Mouse (Mus musculus): ENCODE results near the gene Kctd19.

Gene Kctd19

DNA sequence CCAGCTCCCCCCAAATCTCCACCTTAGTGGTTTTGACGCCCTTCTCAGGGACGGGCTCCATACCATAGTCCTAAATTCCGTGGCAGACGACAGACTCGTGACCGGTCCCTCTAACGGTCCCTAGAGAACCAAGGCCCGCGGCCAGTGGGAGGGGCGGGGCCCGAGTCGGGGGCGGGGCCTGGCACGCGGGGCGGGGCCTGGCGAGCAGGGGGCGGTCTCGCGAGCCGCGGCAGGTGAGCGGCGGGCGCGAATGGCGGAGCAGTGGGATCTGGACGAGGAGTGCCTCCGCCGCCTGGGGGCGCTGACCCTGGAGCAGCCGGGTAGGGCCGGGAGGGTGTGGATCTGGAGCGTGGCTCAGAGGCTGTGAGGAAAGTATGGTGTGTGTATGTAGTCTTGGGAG lies at the start of gene Kctd19, which contains the start of gene Lrrc36:
TSS of gene Kctd19 (minus strand) at position 112 of the 400 bp plus-strand sequence.
TSS of gene Lrrc36 (plus strand) at position 181 of the 400 bp plus-strand sequence.
- DNase-seq (ENCODE audit: extremely low read depth, low read depth, low spot score), result no peak

DNA sequence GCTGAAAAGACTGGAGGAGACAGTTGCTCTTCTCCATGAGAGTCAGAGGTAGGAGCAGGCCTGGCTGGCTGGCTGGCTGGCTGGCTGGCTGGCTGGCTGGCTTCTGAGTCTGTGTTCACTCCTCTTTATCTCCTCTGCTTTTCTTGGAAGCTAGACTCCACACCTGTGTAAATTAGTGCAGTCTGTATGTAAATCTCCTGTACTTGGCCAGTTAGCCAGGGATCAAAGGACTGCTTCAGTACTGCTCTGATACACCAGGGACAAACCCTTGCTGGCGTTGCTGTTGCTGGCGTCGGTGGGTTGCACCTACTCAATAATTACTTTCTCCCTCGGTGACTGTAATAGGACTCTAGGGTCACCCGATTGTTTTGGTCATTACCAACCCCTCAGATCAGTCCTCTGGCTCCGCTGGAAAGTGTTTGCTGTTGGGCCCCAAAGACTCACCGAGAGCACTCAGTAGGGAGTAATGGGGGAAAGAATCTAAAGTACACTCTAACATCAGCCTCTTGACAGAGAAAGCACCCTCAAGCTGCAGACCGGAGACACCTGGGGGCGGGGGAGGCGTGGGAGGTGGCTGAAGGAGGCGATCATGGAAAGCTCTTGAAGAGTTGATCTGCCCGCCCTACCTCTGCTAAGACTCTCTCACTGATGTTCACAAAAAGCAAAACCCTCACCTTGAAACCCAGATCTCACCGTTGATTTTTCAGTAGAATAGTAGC lies 47.9 kb upstream of the Kctd19 start:
- DNase-seq (ENCODE audit: extremely low read depth, low read depth, low spot score), result no peak

DNA sequence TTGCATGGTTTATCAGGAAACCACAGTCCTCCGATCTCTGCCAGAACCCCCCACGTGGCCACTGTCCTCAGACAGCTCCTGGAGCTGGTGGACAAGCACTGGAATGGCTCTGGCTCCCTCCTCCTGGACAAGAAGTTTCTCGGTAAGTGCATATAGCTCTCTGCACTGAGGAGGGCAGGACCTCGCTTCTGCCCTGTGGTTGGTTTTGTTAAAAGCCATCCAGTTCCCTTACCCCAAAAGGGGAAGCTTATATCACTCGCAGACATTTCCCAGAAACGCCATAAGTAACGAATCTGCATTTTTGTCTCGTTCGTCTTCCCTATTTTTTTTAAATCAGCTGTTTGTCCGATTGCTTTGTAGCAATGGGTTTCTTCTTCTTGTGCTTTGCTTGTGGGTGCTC lies 41.9 kb upstream of the Kctd19 start:
- DNase-seq (ENCODE audit: extremely low read depth, low read depth, low spot score), result no peak

DNA sequence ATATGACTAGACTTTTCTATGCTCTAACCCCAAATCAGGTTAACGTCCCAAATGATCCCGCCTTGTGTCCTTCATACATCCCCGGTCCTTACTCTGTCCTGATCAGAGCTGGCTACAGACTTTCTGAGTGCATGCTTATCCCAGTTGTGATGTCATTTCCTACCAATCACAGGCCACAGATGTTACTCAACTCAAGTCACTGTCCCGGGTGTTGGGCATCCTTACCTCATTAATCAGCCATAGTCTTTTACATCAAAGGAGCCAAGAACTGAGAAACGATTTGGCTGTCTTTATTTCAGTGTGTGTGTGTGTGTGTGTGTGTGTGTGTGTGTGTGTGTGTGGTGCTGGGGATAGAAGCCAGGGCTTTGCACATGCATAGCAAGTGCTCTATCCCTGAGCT lies 40.8 kb upstream of the Kctd19 start:
- no peak for DNase-seq (ENCODE audit: extremely low read depth, low read depth, low spot score)

GRCm38 (mm10) chr8:105453296-105453695 lies 40.0 kb upstream of the Kctd19 start:
- no peak for DNase-seq (ENCODE audit: extremely low read depth, low read depth, low spot score)

DNA sequence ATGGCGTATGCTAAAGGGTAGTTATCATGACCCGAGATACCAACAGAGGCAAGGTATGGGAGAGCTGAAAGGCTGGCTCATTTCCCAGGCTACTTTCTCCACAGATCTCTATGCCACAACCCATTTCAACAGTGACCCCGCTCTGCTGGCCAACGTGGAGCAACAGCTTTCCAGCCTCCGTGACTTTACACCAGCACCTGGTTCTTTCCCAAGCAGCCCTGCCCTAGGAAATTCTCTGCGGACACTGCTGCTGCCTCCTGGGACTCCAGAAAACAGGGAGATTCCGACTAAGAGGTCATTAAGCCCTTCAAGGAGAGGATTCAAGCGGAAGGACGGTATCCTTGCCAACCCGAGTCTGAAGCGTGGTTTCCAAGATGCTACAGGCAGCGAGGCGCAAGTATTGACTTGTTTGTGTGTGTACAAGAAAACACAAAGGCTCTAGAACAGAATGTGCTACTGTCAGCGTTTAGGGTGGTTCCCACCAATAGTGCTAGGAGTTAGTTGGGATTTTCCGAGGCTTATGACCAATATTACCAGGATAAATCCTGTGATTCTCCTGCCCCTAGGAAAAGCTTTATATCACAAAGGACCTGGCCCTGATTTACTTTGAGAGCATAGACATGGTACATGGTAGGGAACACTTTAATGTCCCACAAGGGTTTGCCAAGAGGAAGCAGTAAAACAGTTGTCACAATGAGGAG lies 38.8 kb upstream of the Kctd19 start:
- DNase-seq (ENCODE audit: extremely low read depth, low read depth, low spot score), result peak; percentile 97

GRCm38 (mm10) chr8:105450977-105451376 lies 37.7 kb upstream of the Kctd19 start:
- no peak for DNase-seq (ENCODE audit: extremely low read depth, low read depth, low spot score)

- DNase-seq (ENCODE audit: extremely low read depth, low read depth, low spot score), result no peak
Observed at GRCm38 (mm10) chr8:105448596-105448995, 35.3 kb upstream of the Kctd19 start.

DNA sequence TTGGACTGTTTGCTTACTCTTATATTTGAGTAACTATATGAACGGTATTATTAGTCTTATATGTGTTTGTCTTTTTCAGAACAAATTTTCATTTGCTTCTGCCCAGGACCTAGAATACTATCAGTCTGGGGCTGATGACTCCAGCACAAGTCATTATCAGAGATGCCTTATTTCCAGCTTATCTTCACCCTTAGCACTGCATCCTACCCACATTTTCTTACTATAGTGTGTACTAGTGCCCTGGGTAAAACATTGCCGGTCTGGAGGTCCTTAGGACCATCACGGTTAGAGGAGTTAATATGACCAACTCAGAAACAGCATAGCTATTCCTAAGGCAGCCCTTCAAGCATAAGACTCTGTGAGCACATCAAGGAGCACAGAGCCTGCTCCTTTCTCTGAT lies 34.9 kb upstream of the Kctd19 start:
- no peak for DNase-seq (ENCODE audit: extremely low read depth, low read depth, low spot score)

DNA sequence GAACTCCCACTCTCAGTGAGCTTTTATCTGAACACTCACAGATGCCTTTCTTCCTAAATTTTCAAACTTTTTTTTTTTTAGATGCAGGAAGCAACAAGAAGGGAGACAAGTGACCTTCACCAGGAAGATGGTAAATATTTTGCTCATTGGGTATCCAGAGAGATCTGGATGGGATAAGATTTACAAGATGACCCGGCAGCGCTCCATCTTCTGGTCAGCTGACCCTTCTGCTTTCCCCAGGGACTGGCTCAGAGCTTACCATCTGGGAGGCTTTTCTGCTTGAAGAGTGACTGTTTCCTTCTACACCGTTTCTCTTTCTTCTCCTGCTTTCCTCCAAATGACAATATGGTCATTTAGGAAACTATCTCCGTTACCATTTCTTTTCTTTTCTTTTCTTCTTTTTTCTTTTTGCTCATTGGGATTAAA lies 32.8 kb upstream of the Kctd19 start:
- no peak for DNase-seq (ENCODE audit: extremely low read depth, low read depth, low spot score)

DNA sequence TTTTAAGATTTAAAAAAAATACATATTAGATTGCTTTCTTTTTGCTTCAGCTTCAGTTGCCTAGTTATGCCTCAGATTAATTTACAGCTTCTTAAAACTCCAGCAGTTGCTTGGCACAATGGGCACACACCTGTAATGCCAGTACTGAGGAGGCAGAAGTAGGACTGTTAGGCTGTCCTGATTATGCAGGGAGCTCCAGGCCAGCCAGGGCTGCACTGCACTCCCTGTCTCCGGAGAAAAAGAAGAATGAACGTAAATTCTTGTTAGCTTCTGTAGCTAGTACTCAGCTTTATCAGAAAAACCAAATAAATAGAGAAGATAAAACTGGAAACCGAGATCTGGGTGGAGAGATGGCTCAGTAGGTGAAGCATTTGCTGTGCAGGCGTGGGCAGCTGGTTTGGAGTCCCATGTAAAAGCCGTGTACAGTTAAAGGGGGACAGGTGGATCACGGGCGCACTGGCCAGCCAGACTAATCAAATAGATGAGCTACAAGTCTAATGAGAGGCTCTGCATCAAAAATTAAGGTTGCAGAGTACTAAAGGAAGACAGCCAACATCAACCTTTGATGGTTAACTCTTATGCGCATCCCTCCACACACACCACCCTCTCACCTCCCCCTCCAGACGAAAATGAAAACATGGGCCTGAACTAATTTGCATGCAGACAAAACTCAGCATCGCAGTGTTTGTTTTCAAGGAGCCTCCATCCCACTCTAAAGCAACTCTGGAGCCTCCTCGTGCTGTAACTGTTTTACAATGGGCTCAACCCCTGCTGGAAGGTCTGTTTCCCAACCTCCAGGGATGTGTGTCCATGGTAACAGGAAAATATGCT lies 32.2 kb upstream of the Kctd19 start:
- DNase-seq (ENCODE audit: extremely low read depth, low read depth, low spot score), result no peak

DNA sequence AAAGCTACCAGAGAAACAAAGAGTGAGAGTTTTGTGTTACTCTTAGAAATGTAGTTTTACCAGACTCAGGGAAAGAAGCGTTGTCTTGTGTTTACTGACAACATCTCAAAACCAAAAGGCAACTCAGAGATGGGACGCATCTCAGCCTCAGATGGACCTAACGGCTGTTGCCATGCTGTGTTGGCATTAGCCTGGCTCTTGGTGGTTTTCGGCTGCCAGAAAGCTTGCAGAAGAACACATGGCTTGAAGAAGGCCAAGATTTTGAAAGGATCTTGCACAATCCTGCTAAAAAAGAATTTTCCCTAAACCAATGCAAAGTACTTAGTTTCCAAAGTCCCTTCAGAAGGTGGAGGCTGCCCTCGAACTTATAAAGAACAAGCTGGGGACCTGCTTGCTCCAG lies 29.4 kb upstream of the Kctd19 start:
- DNase-seq (ENCODE audit: extremely low read depth, low read depth, low spot score), result no peak

GRCm38 (mm10) chr8:105441433-105441832 lies 28.1 kb upstream of the Kctd19 start:
- DNase-seq (ENCODE audit: extremely low read depth, low read depth, low spot score), result no peak

- DNase-seq (ENCODE audit: extremely low read depth, low read depth, low spot score), result no peak
Observed at GRCm38 (mm10) chr8:105438865-105439264, 25.6 kb upstream of the Kctd19 start.

GRCm38 (mm10) chr8:105437078-105437748 lies 23.9 kb upstream of the Kctd19 start:
- no peak for DNase-seq (ENCODE audit: extremely low read depth, low read depth, low spot score)

DNA sequence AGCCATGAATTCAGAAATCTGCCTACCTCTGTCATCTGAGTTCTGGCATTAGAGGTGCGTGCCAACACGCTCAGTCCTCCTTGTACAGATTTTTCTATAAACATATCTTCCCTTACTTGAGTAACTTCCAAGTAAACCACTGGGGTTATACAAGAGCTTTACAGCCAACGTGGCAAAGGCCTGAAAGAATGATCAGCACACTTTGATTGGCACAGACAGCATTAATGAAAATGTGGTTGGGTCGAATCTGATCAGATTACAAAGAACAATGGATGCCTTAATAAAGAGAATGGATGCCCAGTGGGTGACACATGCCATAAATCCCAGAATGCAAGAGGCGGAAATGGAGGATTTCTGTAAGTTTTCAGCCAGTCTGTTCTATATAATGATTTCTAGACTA lies 22.9 kb upstream of the Kctd19 start:
- peak; percentile 96 for DNase-seq (ENCODE audit: extremely low read depth, low read depth, low spot score)

DNA sequence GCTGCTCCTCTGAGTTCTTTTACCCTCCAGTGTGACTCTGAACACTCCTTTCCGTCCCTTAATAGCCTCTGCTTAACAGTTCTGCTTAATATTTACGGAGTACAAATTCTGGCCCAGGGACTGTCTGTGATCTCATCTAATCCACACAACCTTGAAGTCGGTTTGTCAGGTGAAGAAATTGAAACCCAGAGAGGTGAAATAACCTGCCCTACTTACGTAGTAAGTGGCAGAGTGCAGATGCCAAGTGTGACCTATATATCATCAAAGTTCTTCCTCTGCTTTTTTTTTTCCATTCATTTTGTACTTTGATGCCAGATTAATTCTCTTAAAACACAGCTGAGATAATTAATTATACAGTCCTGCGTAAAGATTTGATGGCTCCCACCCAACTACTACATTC lies 20.8 kb upstream of the Kctd19 start:
- DNase-seq (ENCODE audit: extremely low read depth, low read depth, low spot score), result peak; percentile 96

DNA sequence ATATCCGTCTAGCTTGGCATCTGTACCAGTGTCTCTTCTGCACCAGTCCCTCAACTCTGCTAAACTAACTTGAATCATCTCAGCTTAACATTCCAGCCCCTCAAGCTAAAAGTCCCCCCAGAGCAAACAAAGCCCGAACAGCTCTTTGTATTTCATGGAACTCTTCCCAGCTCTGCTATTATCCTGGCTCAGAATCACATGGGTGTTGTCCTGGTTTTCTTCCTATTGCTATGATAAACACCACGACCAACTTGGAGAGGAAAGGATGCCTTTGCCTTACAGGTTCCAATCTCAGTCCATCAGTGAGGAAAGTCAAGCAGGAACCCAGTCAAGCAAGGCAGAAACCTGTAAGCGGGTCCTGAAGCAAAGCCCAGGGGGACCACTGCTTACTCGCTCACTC lies 20.2 kb upstream of the Kctd19 start:
- DNase-seq (ENCODE audit: extremely low read depth, low read depth, low spot score), result no peak

DNA sequence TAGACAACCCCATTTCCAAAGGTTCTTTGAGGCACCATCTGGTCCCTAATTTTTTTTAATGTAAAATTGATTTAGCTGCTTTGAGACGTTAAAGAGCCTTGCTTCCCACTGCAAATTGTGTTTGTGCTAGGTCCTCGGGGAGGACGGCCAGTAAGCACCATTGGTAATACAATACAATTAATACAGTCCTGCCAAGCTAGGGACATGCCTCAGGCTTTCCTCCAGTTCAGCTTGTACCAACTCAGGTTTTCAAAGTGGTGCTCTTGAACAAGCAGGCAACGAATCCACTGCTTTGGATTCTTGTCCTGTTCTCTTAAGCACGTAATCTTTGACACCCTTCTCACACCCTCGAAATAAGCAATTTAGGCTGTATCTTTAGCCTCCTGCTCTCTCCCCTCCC lies 19.7 kb upstream of the Kctd19 start:
- DNase-seq (ENCODE audit: extremely low read depth, low read depth, low spot score), result peak; percentile 78

GRCm38 (mm10) chr8:105431743-105432515 lies 18.6 kb upstream of the Kctd19 start:
- DNase-seq (ENCODE audit: extremely low read depth, low read depth, low spot score), result no peak

Data from fat pad, adult 2 months (tissue).